Mouse (Mus musculus) kidney, embryonic 14.5 days (tissue): ENCODE measurements at regions not wholly inside any gene's neighbourhood (a gene's known extent, or its start where the extent isn't known, plus 50 kb on each side); places are given as distances from the start of the nearest gene placed in this dataset.
"Not testable (repeated sequence)": the region's sequence is repeated elsewhere in the genome, so short reads cannot be mapped to it uniquely, and the experiment has no call there.

Experiments used
- ATAC-seq: fragments of 200-750 bp; cut with Nextera tagmentation; 2 replicates; pipeline ENCODE4 v1.8.0; 2017; ENCODE audit warnings: moderate number of reproducible peaks, mild to moderate bottlenecking, moderate TSS enrichment, moderate library complexity; ENCODE audit not compliant: low FRiP score, low TSS enrichment
- H3K27ac ChIP-seq: fragments of 300-500 bp; sonication (generic); 2 replicates; pipeline ENCODE4 v1.5.1; 2014; ENCODE audit warnings: low read depth, mild to moderate bottlenecking, low read length, moderate library complexity, mixed read lengths
- H3K27me3 ChIP-seq: fragments of 300-500 bp; sonication (generic); 2 replicates; pipeline ENCODE4 v1.6.1; 2014; ENCODE audit warnings: mild to moderate bottlenecking, low read length; ENCODE audit not compliant: control insufficient read depth, insufficient read depth
- H3K36me3 ChIP-seq: fragments of 300-500 bp; sonication (generic); 2 replicates; pipeline ENCODE4 v1.6.1; 2014; ENCODE audit warnings: low read length, mixed read lengths; ENCODE audit not compliant: control insufficient read depth, insufficient read depth
- H3K4me1 ChIP-seq: fragments of 300-500 bp; sonication (generic); 2 replicates; pipeline ENCODE4 v1.6.1; 2014; ENCODE audit warnings: low read length, mixed read lengths; ENCODE audit not compliant: control insufficient read depth, insufficient read depth
- H3K4me2 ChIP-seq: fragments of 300-500 bp; sonication (generic); replicated peaks from 2 replicates; pipeline ENCODE4 v1.6.1; 2014; ENCODE audit warnings: low read depth, mild to moderate bottlenecking, low read length
- H3K4me3 ChIP-seq: fragments of 300-500 bp; sonication (generic); 2 replicates; pipeline ENCODE4 v1.5.1; 2014; ENCODE audit warnings: mild to moderate bottlenecking, low read length
- H3K9ac ChIP-seq: fragments of 300-500 bp; sonication (generic); 2 replicates; pipeline ENCODE4 v1.6.1; 2014; ENCODE audit warnings: low read depth, mild to moderate bottlenecking, low read length, moderate library complexity
- H3K9me3 ChIP-seq: fragments of 300-500 bp; sonication (generic); 2 replicates; pipeline ENCODE4 v1.6.1; 2016; ENCODE audit warnings: low read length; ENCODE audit not compliant: control insufficient read depth
- WGBS: fragments of 180-500 bp; shearing (Covaris S2); extraction: QIAGEN DNeasy Blood & Tissue Kit; methylation state at CpG from one replicate; pipeline ENCODE4 v1.1.7; 2014; 5-methylcytosine and 5-hydroxymethylcytosine counted together

GRCm38 (mm10) chr10:62031986-62032385 is 53.1 kb upstream of the Col13a1 start:
- H3K9me3 ChIP-seq = not testable (repeated sequence)
- 87% methylated on average over 6 of the region's 6 CpGs for WGBS
- peaks cover 11% of the 10 kb centered on the region; the same call in 1 of the 2 replicates for H3K4me1 ChIP-seq

GRCm38 (mm10) chr10:62029271-62029670 is 50.4 kb upstream of the Col13a1 start:
- H3K36me3 ChIP-seq = no peaks in the 10 kb centered on the region
- peaks cover 11% of the 10 kb centered on the region; the same call in 1 of the 2 replicates for H3K4me1 ChIP-seq
- no peak overlapping the region for H3K4me2 ChIP-seq
- no peak overlapping the region for H3K27ac ChIP-seq
- no peak for ATAC-seq
- H3K9me3 ChIP-seq = no peaks in the 10 kb centered on the region
- no peaks in the 10 kb centered on the region for H3K27me3 ChIP-seq
- 89% methylated on average over 2 of the region's 2 CpGs for WGBS
- H3K9ac ChIP-seq = no peak overlapping the region
- no peak overlapping the region for H3K4me3 ChIP-seq

More at GRCm38 (mm10) chr10:62031986-62032385, 53.1 kb upstream of the Col13a1 start:
- H3K36me3 ChIP-seq, H3K4me3 ChIP-seq, ATAC-seq, H3K9ac ChIP-seq, H3K27ac ChIP-seq, H3K27me3 ChIP-seq, H3K4me2 ChIP-seq: not testable (repeated sequence)
